Mouse (Mus musculus): ENCODE measurements around the gene Rhbdl3. TPM values are rescaled to one million over a fixed set of nuclear protein-coding genes. Genes with fewer than 3 reads are reported as not detected.

The Rhbdl3 gene
- 1 to 10 TPM in 1 of 2 experiments, under 1 TPM in 1; 0.82 to 1.6 TPM for polyA plus RNA-seq (2017; shearing (Covaris generic))

GRCm38 (mm10) chr11:80300551-80301315 lies at the start of gene Rhbdl3:
Gene Rhbdl3 (plus strand): TSS chr11:80300912.
- ATAC-seq: peak; percentile 46

GRCm38 (mm10) chr11:80264137-80264536 lies 36.6 kb upstream of the Rhbdl3 start:
- ATAC-seq: no peak

- ATAC-seq: no peak
Measured at GRCm38 (mm10) chr11:80271096-80271495, 29.6 kb upstream of the Rhbdl3 start.

- no peak for ATAC-seq
Measured at GRCm38 (mm10) chr11:80275011-80275410, 25.7 kb upstream of the Rhbdl3 start.

- no peak for ATAC-seq
Measured at GRCm38 (mm10) chr11:80278054-80278453, 22.7 kb upstream of the Rhbdl3 start.

- no peak for ATAC-seq
Measured at GRCm38 (mm10) chr11:80283786-80284185, 16.9 kb upstream of the Rhbdl3 start.

- ATAC-seq: no peak
Measured at GRCm38 (mm10) chr11:80284641-80285040, 16.1 kb upstream of the Rhbdl3 start.

GRCm38 (mm10) chr11:80287150-80287549 lies 13.6 kb upstream of the Rhbdl3 start:
- peak; percentile 57 for ATAC-seq

GRCm38 (mm10) chr11:80289701-80290445 lies 10.8 kb upstream of the Rhbdl3 start:
- ATAC-seq: peak; percentile 34

- no peak for ATAC-seq
Measured at GRCm38 (mm10) chr11:80291004-80291403, 9.7 kb upstream of the Rhbdl3 start.

GRCm38 (mm10) chr11:80292463-80292862 lies 8.2 kb upstream of the Rhbdl3 start:
- ATAC-seq: no peak

GRCm38 (mm10) chr11:80295066-80295465 lies 5.6 kb upstream of the Rhbdl3 start:
- ATAC-seq: no peak

GRCm38 (mm10) chr11:80295785-80296184 lies 4.9 kb upstream of the Rhbdl3 start:
- ATAC-seq: no peak

- no peak for ATAC-seq
Measured at GRCm38 (mm10) chr11:80299513-80300235, 1.0 kb upstream of the Rhbdl3 start.

- peak; percentile 24 for ATAC-seq
Measured at GRCm38 (mm10) chr11:80301316-80302045, 769 bp downstream of the Rhbdl3 start.

- peak; percentile 5 for ATAC-seq
Measured at GRCm38 (mm10) chr11:80302046-80302390, 1.3 kb downstream of the Rhbdl3 start.

- peak; percentile 93 for ATAC-seq
Measured at GRCm38 (mm10) chr11:80302536-80302935, 1.8 kb downstream of the Rhbdl3 start.

GRCm38 (mm10) chr11:80303746-80304145 lies 3.0 kb downstream of the Rhbdl3 start:
- ATAC-seq: no peak

- no peak for ATAC-seq
Measured at GRCm38 (mm10) chr11:80304846-80305245, 4.1 kb downstream of the Rhbdl3 start.

GRCm38 (mm10) chr11:80308537-80308936 lies 7.8 kb downstream of the Rhbdl3 start:
- no peak for ATAC-seq

GRCm38 (mm10) chr11:80311271-80311670 lies 10.6 kb downstream of the Rhbdl3 start:
- no peak for ATAC-seq

GRCm38 (mm10) chr11:80312049-80312448 lies 11.3 kb downstream of the Rhbdl3 start:
- no peak for ATAC-seq

GRCm38 (mm10) chr11:80312565-80312964 lies 11.9 kb downstream of the Rhbdl3 start:
- ATAC-seq: no peak

Data from CD4-positive, CD25-positive, alpha-beta regulatory T cell, adult 4 months (primary cell).